Mouse (Mus musculus) forelimb bud, embryonic 11.5 days (tissue): ENCODE data around the gene Musk.

Source experiments
- DNase-seq: peaks from one replicate; pipeline ENCODE4 v3.0.0-alpha.2; 2012; ENCODE audit warnings: low read depth, low spot score

The Musk gene

DNA sequence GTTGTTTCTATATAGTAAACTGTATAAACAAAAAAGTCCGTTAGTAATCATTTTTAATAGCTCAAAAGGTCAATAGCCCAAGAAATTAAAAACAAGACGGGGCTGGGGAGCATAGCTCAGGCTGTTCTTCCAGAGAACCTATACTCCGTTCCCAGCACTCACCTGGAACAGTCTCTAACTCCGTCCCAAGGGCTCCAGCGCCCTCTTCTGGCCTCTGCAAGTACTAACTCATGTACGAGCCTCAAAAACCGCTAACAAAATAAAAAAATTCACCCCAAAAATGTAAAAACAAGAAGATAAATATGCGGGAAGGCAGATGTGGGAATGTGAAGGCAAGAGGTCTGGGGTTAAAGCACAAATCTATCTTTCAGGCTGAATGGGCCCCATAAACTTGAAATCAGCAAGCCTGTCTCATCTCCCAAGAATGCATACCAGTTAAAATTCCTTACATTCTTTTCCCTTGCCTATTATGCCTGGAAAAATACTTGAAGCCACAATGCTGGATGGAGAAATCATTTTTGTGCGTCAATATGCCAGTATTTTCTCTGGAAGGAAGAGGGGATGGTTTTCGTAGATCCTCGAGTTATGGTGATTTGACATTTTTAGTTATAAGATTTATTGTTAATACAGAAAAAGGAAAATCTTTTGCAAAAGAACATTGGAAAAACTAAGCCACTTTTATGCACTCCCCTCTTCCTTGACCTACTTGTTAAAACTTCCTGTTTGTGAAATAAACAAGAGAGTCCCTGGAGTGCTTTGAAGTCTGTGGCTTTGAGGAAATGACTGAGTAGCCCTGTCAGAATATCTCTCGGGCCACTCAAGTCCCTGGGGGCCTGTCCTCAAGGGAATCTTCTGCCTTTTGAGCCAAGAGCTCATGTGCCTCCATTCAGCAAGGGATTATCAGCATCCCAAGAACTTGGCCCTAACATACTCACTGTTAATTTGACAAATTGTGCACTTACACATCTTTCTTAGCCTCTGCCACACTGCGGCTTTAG is 127.7 kb downstream of the Musk start:
- DNase-seq = no peak

DNA sequence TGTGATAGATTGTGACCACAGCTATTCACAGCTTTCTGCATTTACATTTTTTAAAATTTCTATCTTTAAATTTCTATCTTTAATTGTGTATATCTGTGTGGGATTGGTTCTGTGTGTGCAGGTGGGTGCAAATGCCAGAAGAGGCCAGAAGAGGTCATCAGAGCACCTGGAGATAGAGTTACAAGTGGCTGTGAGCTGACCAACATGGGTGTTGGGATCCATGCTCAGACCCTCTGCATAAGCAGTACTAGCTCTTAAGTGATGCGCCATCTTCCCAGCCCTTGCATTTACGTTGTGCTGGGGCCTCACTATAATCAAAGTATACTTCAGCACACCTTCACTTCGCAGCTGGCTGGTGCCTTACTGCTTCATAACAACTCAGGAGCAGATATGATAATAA is 129.8 kb downstream of the Musk start:
- no peak for DNase-seq

DNA sequence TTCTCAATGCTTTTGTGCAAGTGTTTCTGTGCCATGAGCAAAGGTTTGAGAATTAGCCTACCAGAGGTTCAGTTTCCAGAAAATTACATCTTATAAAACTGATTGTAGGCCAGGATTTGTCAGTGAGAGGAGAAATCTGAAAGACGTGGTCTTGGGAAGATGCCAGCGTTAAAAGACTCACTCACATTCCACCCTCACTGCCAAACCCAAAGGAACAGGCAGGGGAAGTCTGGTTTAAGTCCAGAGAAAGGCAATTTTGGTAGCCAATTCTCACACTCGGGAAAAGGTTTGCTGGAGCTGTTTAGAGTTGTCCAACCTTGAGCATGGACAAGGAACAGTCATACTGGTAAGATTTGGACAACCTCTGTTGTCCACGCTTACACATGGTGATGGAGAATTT is 131.6 kb downstream of the Musk start:
- no peak for DNase-seq

GRCm38 (mm10) chr4:58419225-58419624 is 133.5 kb downstream of the Musk start:
- no peak for DNase-seq

- DNase-seq = no peak
These were observed 137.6 kb downstream of the Musk start for GRCm38 (mm10) chr4:58423276-58423930.
